Mouse (Mus musculus) CH12.LX (cell line): Measurements from ENCODE around the gene Mrpl34.

Experiments used
- CHD2 ChIP-seq: IDR thresholded peaks from 2 replicates; pipeline ENCODE4 v1.6.1; 2011; ENCODE audit warnings: low read length, improper control_type of control experiment
- CTCF ChIP-seq, 2 experiments: IDR thresholded peaks in 1 of 2; conservative IDR thresholded peaks in 1 of 2; 2 replicates each; pipeline ENCODE4 v1.5.1; 2011 to 2012; ENCODE audit warnings: low read depth in 2 of 2, low read length in 2 of 2, improper control_type of control experiment in 1 of 2, inconsistent platforms in 1 of 2, mild to moderate bottlenecking in 1 of 2, moderate library complexity in 1 of 2
- EP300 ChIP-seq: IDR thresholded peaks from 2 replicates; pipeline ENCODE4 v1.6.1; 2011; ENCODE audit warnings: low read length, improper control_type of control experiment
- POLR2A ChIP-seq: IDR thresholded peaks from 2 replicates; pipeline ENCODE4 v1.6.1; 2011; ENCODE audit warnings: low read depth, mild to moderate bottlenecking, improper control_type of control experiment, low read length
- RCOR1 ChIP-seq: conservative IDR thresholded peaks from 2 replicates; pipeline ENCODE4 v1.6.1; 2012; ENCODE audit warnings: low read depth, mild to moderate bottlenecking, inconsistent platforms, low read length, improper control_type of control experiment
- USF1 ChIP-seq: IDR thresholded peaks from 2 replicates; pipeline ENCODE4 v1.6.1; 2014; ENCODE audit warnings: low read depth, mild to moderate bottlenecking, inconsistent platforms, low read length, improper control_type of control experiment

- TF ChIP-seq CTCF (conservative IDR thresholded peaks at IDR 0.05 in 1 of 2, IDR thresholded peaks at IDR 0.05 in 1 of 2; ENCODE audit: low read depth in 2 of 2, low read length in 2 of 2) (no peak), POLR2A (no peak), RCOR1 (no peak), EP300 (no peak), CHD2 (no peak), USF1 (no peak)
Observed at GRCm38 (mm10) chr8:71457659-71458270, 7.0 kb upstream of the Mrpl34 start.
